Mouse (Mus musculus): ENCODE results near the gene Immp2l.
"Not testable (repeated sequence)": the region's sequence is repeated elsewhere in the genome, so short reads cannot be mapped to it uniquely, and the experiment has no call there.

The Immp2l gene

DNA sequence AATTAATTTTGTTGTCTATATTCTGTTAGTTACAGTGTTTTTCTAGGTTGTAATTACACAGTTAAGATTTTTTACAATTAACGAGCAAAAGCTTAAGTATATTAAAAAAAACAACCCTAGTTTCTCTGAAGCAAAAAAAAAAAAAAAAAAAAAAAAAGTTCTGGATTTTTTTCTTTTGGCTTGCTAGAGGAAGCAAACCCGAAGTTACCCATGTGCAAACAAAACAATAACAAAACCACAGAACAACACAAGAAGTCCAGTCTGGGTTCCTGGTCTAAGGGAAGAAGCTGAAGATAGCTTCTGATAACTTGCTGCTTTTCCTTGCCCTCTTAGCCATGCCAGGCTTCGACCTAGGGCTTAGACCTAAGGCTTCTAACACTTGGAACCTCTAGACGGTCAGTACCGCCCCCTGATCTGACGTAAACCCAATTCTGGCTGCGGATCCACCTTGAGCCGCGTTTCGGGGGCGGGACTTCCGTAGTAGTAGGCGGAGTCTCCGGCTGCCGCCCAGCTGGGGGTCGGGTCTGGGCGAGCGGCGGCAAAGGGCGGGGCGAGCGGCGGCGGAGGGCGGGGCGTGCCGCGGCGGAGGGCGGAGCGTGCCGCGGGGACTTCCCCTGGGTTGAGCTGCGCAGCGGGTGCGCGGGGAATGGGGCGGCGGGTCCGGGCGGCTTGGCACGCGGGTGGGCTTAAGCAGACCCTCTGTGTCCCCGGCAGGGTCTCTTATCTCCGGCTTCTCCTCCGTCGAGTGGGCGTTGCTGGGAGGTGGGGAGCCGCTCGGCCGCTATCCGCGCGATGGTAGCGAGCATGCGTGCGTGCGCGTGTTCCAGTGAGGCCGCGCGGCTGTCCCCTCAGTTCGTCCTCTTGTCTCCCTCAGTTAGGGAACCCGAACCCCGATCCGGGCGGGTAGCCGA lies at the start of gene Immp2l:
Immp2l (plus strand) TSS at position 580 of the 911 bp plus-strand sequence.
- DNase-seq = peak; percentile 96

DNA sequence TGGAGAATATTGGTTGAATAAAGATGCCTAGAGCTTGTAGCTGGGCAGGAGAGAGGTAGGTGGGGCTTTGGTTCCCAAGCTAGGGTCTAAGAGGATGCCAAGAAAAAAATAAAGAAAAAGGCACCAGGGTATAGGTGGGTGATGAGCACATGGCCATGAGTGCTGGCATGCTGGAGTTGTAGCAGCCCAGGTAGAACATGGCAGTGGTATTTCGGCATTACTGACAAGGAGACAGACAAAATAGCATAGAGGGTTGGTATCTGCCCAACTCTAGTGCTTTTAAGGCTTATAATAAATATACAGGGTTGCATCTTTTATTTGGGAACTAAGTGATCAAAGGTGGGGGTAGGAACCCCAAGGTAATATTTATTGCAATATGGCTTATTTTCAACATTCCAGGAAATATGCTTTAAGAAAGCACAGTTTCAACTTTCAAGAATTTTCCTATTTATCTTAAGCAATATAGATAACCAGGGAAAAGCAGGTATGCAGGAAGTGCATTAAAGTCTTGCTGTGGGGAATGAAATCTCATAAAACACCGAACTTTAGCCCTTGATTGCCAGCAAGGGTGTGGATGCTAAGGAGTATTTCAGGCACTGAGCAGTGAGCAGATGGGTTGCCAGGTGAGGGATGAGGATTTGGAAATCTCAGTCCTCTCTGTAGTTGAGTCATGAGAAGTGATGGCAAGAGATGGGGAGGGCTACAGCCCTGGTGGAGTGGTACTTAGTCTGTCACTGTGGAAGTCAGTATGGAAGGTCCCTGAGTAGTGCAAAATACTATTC lies 45.0 kb upstream of the Immp2l start:
- DNase-seq = no peak

DNA sequence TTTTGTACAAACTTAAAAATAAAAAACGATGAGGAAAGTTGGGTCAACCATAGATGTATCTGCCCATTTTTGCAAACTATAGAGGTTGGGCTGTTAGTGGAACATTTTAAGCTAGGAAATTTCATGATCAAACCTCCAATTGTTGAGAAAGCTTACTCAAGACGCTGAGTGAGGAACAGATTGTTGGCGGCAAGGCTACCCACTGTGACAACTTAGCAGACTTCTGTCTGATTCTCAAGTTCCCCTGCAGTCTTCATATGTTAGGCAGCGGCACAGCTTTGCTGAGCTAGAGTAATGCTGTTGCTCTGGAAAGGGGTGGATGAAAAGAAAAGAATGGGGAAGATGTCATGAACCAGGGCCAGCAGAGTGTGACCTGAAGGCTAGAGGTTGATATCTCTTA lies 44.2 kb upstream of the Immp2l start:
- no peak for DNase-seq

DNA sequence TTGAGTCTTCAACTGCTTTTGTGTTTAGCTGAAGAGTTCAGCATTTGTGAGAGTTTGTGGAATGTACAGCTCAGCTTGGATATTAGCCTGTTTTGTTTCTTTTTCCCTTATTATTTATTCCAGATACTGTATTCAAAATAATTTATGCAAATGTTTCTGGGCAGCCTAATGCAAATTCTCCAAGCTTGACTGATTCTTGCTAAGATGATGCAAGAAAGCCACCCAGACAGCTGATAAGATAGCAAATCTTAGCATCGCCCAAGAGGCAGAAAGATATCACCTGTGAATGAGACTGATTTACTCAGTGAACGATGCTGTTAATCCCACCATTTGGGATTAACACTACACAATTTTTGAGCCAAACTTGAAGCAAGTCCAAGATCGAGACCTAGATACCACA lies 43.7 kb upstream of the Immp2l start:
- no peak for DNase-seq

DNA sequence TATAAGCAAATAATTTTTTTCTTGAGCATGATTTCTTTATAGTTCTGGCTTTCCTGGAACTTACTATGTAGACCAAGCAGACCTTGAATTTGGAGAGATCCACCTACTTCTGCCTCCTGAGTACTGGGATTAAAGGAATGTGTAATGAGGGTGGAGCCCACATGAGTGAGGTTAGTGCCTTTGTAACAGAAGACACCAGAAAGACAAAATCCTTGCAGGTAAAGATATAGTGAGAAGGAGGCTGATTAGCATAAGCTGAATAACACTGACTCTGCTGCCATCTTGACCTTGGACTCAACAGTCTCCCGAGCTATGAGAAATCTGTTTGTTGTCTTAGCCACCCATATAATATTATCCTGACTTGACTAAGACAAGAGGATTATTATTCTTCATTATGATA lies 40.9 kb upstream of the Immp2l start:
- DNase-seq = no peak

DNA sequence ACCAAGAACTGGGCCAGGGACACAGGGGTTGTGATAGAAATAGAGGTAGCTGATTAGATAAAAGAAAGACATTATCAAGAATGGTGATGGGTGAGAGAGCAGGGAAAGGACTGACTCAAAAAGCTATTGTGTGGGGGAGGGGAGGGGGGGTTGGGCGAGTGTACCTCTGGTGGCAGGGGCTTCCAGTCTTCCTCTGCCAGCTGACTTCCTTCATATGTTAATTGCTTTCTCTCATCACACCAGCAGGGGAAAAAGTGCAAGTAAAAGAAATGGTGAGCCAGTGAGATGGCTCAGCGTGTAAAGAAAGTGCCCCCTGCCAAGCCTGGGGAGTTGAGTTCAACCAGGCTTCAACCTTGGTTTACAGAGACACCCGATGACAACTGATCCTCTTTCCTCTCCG lies 39.2 kb upstream of the Immp2l start:
- no peak for DNase-seq

DNA sequence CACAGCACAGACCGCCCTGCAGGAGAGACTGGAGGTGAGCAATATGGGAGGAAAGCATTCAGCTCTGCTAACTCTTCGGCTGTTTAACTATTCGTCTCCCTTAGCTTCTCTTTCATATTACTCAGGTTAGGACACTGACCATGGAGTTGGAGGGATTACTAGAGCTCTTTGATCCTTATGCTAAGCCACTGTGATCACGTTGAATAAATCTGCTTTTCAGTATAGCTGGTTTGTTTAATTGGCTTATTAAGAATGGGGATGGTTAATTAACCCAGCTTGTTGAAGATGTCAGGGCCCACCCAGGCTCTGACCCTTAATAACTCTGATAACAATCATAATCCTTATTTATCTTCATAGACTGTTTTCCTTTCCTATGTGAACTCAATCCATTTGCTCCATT lies 38.1 kb upstream of the Immp2l start:
- no peak for DNase-seq

DNA sequence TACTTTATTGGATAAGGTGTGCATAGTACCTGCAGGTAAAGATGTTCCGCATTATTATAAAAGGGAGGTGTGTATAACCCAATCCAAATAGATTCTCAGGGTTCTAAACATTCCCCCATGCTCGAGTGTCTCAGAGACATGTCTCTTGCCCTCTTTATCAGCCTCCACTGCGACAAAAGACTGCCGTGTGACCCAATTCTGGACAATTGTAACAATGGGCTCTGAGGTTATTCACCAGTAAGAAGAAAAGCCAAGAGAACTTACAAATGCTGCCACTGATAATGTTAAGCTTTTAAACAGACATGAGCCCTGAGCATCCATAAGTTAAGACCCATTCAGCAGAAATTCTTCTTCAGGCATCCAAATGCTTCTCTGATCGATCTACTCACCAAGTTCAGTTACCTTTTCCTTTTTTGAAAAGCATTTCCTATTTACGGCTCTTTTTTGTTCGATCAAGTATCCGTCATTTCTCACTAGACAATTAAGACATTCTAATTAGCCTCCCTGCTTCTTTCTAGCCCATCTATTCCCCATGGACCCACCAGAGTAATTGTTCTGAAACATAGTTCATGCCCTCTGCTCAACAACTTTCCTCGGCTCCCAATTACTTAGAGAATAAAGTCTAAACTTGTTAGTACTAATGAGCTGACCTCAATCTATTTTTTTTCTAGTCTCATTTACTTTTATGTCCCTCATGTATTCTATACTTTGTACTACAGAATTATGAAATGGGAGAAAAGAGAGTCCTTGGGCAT lies 35.4 kb upstream of the Immp2l start:
- no peak for DNase-seq

DNA sequence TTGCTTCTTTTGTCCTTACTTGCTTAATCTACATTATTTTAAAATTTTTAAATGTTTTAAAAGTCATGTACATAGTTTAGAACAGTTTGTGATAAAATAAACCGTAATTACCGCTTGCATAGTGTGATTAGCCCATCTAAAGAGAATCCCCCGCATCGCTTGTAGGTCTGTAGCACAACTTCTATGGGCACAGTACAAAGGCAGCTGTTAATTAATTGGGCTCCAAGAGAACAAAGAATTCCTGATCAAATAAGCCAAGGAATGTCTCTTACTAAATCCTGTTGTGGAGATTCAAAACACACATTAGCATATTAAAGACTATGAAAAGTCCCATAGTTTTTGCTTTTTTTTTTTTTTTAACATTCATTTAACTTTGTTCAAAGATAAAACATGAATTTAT lies 32.2 kb upstream of the Immp2l start:
- no peak for DNase-seq

DNA sequence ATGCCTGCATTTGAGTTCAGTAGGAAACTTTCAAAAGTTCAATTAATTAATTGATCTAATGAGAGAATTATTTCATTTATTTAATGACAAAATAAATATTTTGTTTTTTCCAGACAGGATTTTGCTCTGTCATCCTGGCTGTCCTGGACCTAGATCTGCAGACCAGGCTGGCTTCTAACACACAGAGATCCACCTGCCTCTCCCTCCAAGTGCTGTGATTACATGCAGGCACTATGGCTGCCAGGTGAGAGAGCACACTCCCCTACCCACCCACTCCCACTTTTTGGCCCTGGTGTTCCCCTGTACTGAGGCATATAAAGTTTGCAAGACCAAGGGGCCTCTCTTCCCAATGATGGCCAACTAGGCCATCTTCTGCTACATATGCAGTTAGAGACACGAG lies 31.7 kb upstream of the Immp2l start:
- not testable (repeated sequence) for DNase-seq

DNA sequence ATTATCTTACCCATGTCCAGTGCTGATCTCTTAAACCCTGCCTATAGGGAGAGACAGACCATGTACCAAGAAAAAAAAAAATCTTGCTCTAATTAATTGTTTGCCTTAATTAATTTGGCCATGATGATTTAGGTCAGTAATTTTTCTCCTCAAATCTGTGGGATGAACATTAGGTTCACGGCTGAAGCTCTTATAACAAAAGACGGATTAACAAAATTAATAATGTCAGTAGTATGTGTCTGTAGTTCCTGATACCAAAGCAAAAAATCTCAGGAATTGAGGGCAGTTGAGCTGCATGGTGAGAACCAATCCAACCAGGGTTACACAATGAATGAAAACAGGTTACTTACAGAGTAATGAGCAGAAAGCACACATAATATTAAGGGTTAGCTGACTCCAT lies 29.0 kb upstream of the Immp2l start:
- no peak for DNase-seq

DNA sequence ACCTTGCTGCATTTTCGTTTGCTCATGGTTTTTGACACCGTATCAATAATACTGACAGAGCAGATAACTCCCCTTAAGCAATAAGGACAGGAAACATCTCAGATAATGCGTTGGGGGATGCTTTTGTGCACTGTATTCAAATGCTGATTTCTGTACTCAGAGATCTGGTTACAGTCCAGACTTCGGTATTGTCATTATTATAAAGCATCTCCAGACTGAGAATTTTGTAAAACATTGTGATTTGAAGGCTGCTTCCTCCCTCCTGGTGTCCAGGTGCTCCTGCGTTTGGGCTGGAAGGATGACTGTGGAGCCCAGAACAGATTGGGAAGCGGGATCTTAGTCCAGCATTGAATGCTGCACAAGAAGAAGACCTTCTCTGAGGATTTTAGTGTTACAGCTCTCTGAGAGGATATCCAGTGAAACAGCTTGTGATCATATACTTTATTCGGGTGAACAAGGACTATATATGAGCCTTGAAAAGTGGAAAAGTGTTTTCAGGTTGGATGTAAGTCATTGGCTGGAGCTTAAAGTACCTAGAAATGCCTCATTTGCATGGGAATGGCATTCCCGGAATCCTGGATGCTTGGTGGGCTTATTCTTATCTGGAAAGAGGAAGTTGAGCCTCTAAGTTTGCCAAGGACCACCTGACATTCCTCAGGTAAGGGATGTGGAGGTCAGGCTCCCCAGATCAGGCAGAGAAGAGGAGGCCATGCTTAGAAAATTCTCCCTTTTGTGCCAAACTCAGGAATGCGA lies 28.1 kb upstream of the Immp2l start:
- DNase-seq = no peak

DNA sequence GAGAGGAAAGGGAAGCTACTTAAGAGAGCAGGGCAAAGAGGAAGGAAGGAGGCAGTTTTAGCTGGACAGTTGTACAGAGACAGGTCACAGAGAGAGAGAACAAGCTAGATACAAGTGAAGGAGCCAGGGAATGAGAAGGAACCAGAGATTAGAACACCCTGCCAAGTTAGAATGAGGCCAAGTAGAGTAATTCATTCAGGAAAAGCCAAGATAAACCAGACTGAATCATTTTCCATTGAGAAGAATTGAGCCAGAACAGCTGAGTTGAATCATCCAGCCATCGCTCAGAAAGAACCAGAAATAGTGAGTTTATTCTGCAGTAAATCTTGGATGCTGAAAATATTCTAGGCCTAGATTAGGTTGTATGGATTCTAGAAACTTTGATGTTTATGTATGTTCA lies 1.4 kb upstream of the Immp2l start:
- DNase-seq = no peak

DNA sequence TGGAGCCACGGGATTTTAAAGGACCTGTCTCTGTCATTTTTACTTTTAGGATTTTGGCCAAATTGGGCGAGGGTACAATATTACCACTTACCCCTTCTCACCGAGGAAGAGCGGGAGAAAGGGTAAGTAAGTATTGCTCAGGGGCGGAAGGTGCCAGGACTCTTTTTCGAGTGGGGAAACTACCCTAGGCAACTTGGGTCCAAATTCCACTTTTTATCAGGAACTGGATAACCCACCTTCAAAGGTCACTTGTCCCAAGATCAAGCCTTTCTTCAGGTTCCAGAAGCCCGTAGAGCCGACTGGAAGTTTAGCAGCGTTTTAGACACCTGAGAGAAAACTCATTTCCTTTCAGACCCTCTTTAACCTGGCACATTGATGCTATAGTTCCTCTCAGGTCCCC lies 622 bp downstream of the Immp2l start:
- no peak for DNase-seq

DNA sequence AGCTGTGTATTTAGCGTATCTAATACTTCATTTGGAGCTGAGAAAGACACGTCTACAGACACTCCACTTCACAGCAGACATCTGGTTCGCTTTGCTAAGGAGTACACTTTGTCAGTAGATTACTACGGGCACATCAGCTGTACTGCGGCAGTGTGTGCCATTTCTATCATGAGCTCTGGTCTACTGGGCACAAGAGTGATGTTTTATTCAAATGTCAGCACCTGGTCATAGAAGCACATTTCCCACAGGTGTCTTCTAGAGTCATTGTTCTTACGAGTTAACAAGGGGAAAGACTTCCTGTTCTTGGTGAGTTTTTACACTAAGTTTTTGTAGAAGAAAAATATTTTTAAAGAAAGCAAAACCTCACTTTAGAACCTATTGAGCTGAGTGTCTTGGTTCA lies 3.6 kb downstream of the Immp2l start:
- DNase-seq = no peak

DNA sequence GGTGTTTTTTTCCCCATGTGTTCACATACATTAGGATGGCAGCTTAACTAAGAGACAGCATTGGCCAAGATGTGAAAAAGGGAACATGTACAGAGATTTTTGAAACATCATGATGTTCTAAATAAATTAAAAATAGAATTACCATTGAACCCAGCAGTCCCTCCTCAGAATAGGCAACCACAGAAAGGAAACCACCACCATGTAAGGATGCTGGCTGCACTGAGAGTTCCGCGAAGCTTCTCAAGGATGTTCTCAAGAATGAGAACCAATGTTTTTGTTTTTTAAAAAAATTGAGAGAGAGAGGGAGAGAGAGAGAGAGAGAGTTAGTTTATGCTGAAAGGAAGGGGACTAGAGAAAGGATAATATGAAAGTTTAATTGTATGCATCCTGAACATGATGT lies 7.2 kb downstream of the Immp2l start:
- DNase-seq = no peak

DNA sequence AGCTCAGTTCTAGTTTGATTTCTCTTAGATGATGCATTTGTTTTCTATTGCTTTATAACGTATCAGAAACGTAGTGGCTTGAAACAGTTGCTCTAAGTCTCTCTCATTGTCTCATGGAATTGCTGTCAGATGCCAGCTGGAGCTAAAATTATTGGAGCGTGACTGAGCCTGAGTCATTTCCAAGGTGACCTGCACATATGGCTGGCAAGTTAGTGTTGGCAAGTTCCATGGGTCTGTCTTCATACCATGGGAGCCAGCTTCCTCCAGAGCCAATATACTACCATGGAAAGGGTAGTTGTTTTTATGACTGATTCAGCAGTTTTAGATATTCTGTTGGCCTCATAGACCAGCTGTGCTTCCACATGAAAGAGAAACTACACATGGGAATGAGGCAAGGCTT lies 9.3 kb downstream of the Immp2l start:
- peak; percentile 71 for DNase-seq

DNA sequence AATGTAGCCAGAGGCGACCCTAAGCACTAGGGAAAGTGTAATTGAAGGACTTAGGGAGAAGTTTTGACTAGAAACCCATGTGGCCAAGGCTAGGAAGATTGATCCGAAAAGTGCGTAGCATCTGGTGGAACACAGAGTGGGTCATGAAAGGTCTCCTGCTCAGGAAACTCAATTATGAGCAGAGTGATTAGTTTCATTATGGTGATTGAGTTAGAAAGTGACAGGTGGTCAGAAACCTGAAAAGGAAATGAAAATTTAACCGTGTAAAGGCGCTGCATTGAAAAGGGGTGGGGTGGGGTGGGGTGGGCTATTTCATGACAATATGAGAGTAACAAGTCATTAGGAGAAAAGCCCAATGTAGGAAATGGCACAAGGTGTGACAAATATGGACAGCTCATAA lies 15.9 kb downstream of the Immp2l start:
- DNase-seq = no peak

DNA sequence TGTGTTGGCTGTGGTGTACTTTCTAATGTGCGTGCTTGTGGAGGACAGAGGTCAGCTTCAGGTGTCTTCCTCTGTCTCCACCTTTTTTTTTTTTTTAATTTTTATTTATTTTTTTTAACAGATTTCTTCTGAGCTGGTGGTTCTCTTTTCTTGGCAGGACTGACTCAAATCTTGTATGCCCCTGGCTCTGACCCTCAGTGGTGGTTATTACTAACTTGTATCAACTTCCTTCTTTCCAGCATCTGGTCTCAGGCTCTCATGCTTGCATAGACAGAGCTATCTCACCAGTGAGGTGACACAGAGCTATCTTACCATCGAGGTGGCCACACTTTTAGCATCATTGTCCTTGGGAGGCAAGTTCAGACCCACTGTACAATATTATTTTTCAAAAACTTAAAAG lies 17.8 kb downstream of the Immp2l start:
- DNase-seq = no peak

DNA sequence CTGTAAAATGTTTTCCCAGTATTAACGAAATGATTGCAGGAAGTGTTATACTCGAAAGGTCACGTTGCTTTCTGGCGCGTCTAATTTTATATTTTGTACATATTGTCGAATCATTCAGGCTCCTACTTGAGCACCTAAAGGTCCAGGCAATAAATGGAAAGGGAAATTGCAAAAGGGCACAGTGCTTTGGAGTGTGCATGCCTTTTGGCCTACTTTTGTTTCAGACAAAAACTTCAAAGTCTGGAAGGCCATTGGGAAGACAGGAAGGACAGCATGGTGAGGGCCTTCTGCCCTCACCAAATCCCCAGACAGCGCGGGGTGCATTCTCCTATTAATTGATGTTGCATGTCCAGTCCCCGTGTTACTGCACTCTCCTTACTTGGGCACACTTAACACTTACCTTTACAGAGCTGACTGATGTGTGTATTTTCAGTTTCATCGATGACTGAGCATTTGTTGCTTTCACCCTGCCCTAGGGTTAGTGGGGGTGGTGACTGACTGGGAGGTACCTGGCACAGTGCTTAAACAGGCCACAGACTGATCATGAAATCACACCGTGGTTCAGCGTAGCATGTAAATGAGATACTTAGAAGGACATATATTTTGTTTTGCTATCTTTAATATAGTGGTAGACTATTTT lies 20.7 kb downstream of the Immp2l start:
- no peak for DNase-seq

DNA sequence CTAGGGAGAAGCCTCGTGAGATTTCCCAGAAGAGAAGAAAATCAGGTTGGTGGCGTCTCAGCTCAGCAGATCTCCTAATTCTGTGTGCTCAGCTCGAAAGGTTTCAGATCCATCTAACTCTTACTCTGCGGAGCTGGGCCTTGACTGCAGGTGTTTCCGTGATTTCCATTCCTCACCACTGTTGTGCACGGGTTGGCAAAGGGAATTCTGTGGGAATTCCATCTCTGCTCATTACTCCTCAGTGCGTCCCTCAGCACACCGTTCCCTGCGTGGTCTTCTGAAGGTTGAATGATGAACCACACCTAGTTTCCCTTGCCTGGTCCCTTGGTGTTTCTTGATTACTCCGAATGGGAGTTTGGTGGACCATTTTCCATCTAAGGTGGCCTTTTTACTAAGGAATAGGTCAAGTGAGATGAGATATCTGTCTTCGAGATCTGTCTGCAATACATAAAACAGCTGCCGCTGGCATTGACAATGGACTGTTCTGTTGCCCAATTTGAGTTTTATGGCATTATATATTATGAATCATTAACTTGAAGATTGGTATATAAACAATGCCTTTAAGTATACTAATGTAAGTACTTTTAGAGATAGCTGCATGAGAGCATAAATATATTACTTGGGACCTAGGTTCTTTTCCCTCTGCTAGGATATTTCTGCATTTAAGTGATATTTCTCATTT lies 23.3 kb downstream of the Immp2l start:
- DNase-seq = no peak

DNA sequence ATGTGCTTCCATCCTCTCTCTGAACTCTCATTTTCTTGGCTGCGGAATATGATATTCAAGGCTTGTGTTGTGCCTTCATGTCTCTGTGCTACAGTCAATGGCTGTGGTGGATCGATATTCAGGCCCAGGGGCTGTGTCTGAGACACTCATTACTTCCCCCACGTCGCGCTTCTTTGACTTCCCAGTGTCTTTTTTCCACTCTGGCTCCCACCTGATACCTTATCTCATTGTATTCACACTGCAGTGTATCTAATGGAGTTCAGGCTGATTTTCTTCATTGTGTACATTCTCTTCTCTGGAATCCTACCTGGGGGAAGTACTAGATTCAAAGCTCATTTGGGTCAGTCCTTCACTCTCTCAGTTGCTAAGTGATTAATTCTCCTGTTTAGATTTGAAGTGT lies 27.1 kb downstream of the Immp2l start:
- no peak for DNase-seq

Data from cerebellum, adult 8-10 months (tissue).